Mouse (Mus musculus): Measurements from ENCODE around the gene Col25a1. TPM values are rescaled to one million over a fixed set of nuclear protein-coding genes. Genes with fewer than 3 reads are reported as not detected.
A peak's percentile ranks its signal among the peaks of the same experiment; 100 is the strongest.

The Col25a1 gene
- polyA plus RNA-seq, 1 experiment from 2014 or later = 4.2 TPM

- 63% methylated on average over 17 of the region's 17 CpGs for WGBS (ENCODE audit: insufficient replicate concordance)
- no peak for ATAC-seq
- H3K27me3 ChIP-seq (replicated peaks) = no peaks in the 10 kb centered on the region; the same call in 1 of the 2 replicates
- H3K9ac ChIP-seq = no peak overlapping the region
- H3K4me2 ChIP-seq = no peak overlapping the region
- no peaks in the 10 kb centered on the region for H3K4me1 ChIP-seq
- H3K4me3 ChIP-seq = no peak overlapping the region
- no peak overlapping the region for H3K27ac ChIP-seq
- H3K36me3 ChIP-seq = no peaks in the 10 kb centered on the region
- no peaks in the 10 kb centered on the region for H3K9me3 ChIP-seq (replicated peaks)
Observed at GRCm38 (mm10) chr3:130172764-130173163, 41.5 kb downstream of the Col25a1 start.

- ATAC-seq = peak; percentile 77
- H3K4me3 ChIP-seq = peak overlapping the region; percentile 55
- H3K36me3 ChIP-seq = no peaks in the 10 kb centered on the region
- peaks cover 46% of the 10 kb centered on the region for H3K27me3 ChIP-seq (replicated peaks)
- H3K4me1 ChIP-seq = peaks cover 6% of the 10 kb centered on the region; the same call in 1 of the 2 replicates
- H3K9me3 ChIP-seq (replicated peaks) = no peaks in the 10 kb centered on the region
- H3K4me2 ChIP-seq = peak overlapping the region; percentile 78
- no peak overlapping the region for H3K27ac ChIP-seq
- peak overlapping the region; percentile 48; the same call in 1 of the 2 replicates for H3K9ac ChIP-seq
- under 1% methylated on average over 40 of the region's 40 CpGs for WGBS (ENCODE audit: insufficient replicate concordance)
Observed at GRCm38 (mm10) chr3:130180181-130180940, 49.1 kb downstream of the Col25a1 start.

- Histone ChIP-seq H3K9ac (peak overlapping the region; percentile 48; the same call in 1 of the 2 replicates), H3K36me3 (no peaks in the 10 kb centered on the region), H3K4me1 (peaks cover 6% of the 10 kb centered on the region; the same call in 1 of the 2 replicates), H3K4me3 (peak overlapping the region; percentile 55), H3K4me2 (peak overlapping the region; percentile 78), H3K27ac (no peak overlapping the region), H3K9me3 (replicated peaks) (no peaks in the 10 kb centered on the region), H3K27me3 (replicated peaks) (peaks cover 46% of the 10 kb centered on the region)
- WGBS (ENCODE audit: insufficient replicate concordance) = 1% methylated on average over 40 of the region's 40 CpGs
- ATAC-seq = 0 out of 2 replicates have a peak, but pooled peaks have one; percentile 35
Observed at GRCm38 (mm10) chr3:130180964-130181590, 49.8 kb downstream of the Col25a1 start.

- peaks cover 46% of the 10 kb centered on the region for H3K27me3 ChIP-seq (replicated peaks)
- H3K9ac ChIP-seq = no peak overlapping the region
- no peak overlapping the region for H3K27ac ChIP-seq
- H3K4me1 ChIP-seq = peaks cover 6% of the 10 kb centered on the region; the same call in 1 of the 2 replicates
- peak overlapping the region; percentile 55 for H3K4me3 ChIP-seq
- H3K9me3 ChIP-seq (replicated peaks) = no peaks in the 10 kb centered on the region
- ATAC-seq = no peak
- no peaks in the 10 kb centered on the region for H3K36me3 ChIP-seq
- WGBS (ENCODE audit: insufficient replicate concordance) = 12% methylated on average over 8 of the region's 8 CpGs
- H3K4me2 ChIP-seq = peak overlapping the region; percentile 78
Observed at GRCm38 (mm10) chr3:130181591-130181980, 50.3 kb downstream of the Col25a1 start.

GRCm38 (mm10) chr3:130182450-130182849 is 51.1 kb downstream of the Col25a1 start:
- no peak for ATAC-seq
- WGBS (ENCODE audit: insufficient replicate concordance) = 61% methylated on average over 4 of the region's 4 CpGs
- no peak overlapping the region for H3K4me2 ChIP-seq

GRCm38 (mm10) chr3:130185111-130185510 is 53.8 kb downstream of the Col25a1 start:
- no peaks in the 10 kb centered on the region for H3K36me3 ChIP-seq
- no peaks in the 10 kb centered on the region for H3K9me3 ChIP-seq (replicated peaks)
- peaks cover 6% of the 10 kb centered on the region; the same call in 1 of the 2 replicates for H3K4me1 ChIP-seq
- peaks cover 30% of the 10 kb centered on the region for H3K27me3 ChIP-seq (replicated peaks)
- no peak overlapping the region for H3K9ac ChIP-seq
- ATAC-seq = no peak
- no peak overlapping the region for H3K4me3 ChIP-seq
- no peak overlapping the region for H3K4me2 ChIP-seq
- no peak overlapping the region for H3K27ac ChIP-seq
- WGBS (ENCODE audit: insufficient replicate concordance) = 46% methylated on average over 3 of the region's 3 CpGs

More at GRCm38 (mm10) chr3:130182450-130182849, 51.1 kb downstream of the Col25a1 start:
- Histone ChIP-seq H3K9ac (no peak overlapping the region), H3K4me1 (peaks cover 6% of the 10 kb centered on the region; the same call in 1 of the 2 replicates), H3K36me3 (no peaks in the 10 kb centered on the region), H3K4me3 (no peak overlapping the region), H3K9me3 (replicated peaks) (no peaks in the 10 kb centered on the region), H3K27me3 (replicated peaks) (peaks cover 46% of the 10 kb centered on the region), H3K27ac (no peak overlapping the region)

GRCm38 (mm10) chr3:130187588-130187987 is 56.3 kb downstream of the Col25a1 start:
- WGBS (ENCODE audit: insufficient replicate concordance) = 71% methylated on average over 5 of the region's 5 CpGs
- Histone ChIP-seq H3K4me1 (no peaks in the 10 kb centered on the region), H3K4me3 (no peak overlapping the region), H3K9me3 (replicated peaks) (no peaks in the 10 kb centered on the region), H3K27ac (no peak overlapping the region), H3K27me3 (replicated peaks) (peaks cover 6% of the 10 kb centered on the region), H3K36me3 (no peaks in the 10 kb centered on the region), H3K9ac (no peak overlapping the region), H3K4me2 (no peak overlapping the region)
- ATAC-seq = no peak

- H3K4me3 ChIP-seq = no peak overlapping the region
- no peaks in the 10 kb centered on the region for H3K4me1 ChIP-seq
- 79% methylated on average over 8 of the region's 8 CpGs for WGBS (ENCODE audit: insufficient replicate concordance)
- H3K27me3 ChIP-seq (replicated peaks) = no peaks in the 10 kb centered on the region
- no peaks in the 10 kb centered on the region for H3K9me3 ChIP-seq (replicated peaks)
- ATAC-seq = no peak
- H3K36me3 ChIP-seq = no peaks in the 10 kb centered on the region
- no peak overlapping the region for H3K9ac ChIP-seq
- H3K4me2 ChIP-seq = no peak overlapping the region
- H3K27ac ChIP-seq = no peak overlapping the region
Observed at GRCm38 (mm10) chr3:130193450-130193849, 62.1 kb downstream of the Col25a1 start.

- Histone ChIP-seq H3K9me3 (replicated peaks) (no peaks in the 10 kb centered on the region), H3K36me3 (no peaks in the 10 kb centered on the region), H3K27me3 (replicated peaks) (no peaks in the 10 kb centered on the region), H3K9ac (no peak overlapping the region), H3K27ac (no peak overlapping the region), H3K4me2 (no peak overlapping the region), H3K4me3 (no peak overlapping the region), H3K4me1 (no peaks in the 10 kb centered on the region)
- WGBS (ENCODE audit: insufficient replicate concordance) = 73% methylated on average over 11 of the region's 11 CpGs
- no peak for ATAC-seq
Observed at GRCm38 (mm10) chr3:130214631-130215030, 83.3 kb downstream of the Col25a1 start.

- no peak overlapping the region for H3K27ac ChIP-seq
- no peaks in the 10 kb centered on the region for H3K36me3 ChIP-seq
- no peaks in the 10 kb centered on the region for H3K4me1 ChIP-seq
- no peak for ATAC-seq
- no peaks in the 10 kb centered on the region for H3K27me3 ChIP-seq (replicated peaks)
- no peaks in the 10 kb centered on the region for H3K9me3 ChIP-seq (replicated peaks)
- no peak overlapping the region for H3K9ac ChIP-seq
- H3K4me3 ChIP-seq = no peak overlapping the region
- no peak overlapping the region for H3K4me2 ChIP-seq
Observed at GRCm38 (mm10) chr3:130216141-130216540, 84.8 kb downstream of the Col25a1 start.

GRCm38 (mm10) chr3:130216646-130217045 is 85.3 kb downstream of the Col25a1 start:
- Histone ChIP-seq H3K27ac (no peak overlapping the region), H3K27me3 (replicated peaks) (no peaks in the 10 kb centered on the region), H3K4me3 (no peak overlapping the region), H3K9me3 (replicated peaks) (no peaks in the 10 kb centered on the region), H3K36me3 (no peaks in the 10 kb centered on the region), H3K4me2 (no peak overlapping the region), H3K4me1 (no peaks in the 10 kb centered on the region), H3K9ac (no peak overlapping the region)
- 85% methylated on average over 3 of the region's 3 CpGs for WGBS (ENCODE audit: insufficient replicate concordance)
- ATAC-seq = no peak

- Histone ChIP-seq H3K27me3 (replicated peaks) (no peaks in the 10 kb centered on the region), H3K4me1 (no peaks in the 10 kb centered on the region), H3K4me3 (no peak overlapping the region), H3K9me3 (replicated peaks) (no peaks in the 10 kb centered on the region), H3K27ac (no peak overlapping the region), H3K9ac (no peak overlapping the region), H3K36me3 (no peaks in the 10 kb centered on the region), H3K4me2 (no peak overlapping the region)
- ATAC-seq = no peak
- 70% methylated on average over 2 of the region's 2 CpGs for whole genome bisulfite sequencing (ENCODE audit: insufficient replicate concordance)
Observed at GRCm38 (mm10) chr3:130217705-130218104, 86.4 kb downstream of the Col25a1 start.

Data from liver, embryonic 12.5 days (tissue).